17 mouse cellular contexts compared by ENCODE assay signal in the genomic region with DNA sequence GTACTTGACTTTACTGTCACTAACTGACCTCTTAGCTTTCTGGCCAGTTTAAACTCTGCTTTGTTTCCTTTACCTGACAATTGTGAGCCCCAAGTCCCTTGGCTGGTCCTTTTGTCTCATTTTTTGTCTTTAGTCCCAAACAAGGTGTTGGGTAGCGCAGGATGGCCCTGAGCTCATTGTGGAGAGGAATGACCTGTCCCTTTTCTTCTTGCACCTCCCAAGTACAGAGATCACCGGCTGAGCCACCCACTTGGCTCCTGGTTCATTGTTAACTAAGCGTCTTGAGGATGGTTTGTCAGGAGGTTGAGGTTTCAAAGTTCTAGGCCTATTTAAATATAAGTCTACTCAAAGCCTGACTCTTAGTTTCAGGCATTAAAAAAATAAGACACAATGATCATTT. TPM values are rescaled to one million over a fixed set of nuclear protein-coding genes. Genes with fewer than 3 reads are reported as not detected.
DNase-seq lines count a peak whose midpoint lies in the region; ATAC-seq lines count a peak whose summit lies in the region.
"Had no signal": no experiment of that assay in that cellular context is flagged by ENCODE, and none has a peak within 500 bp of the region (broad histone marks: within the 10 kb centered on the region; RNA-seq: fewer than 3 reads in every experiment).

No protein-coding gene starts in this region.

- H3K4me3 ChIP-seq in kidney, embryonic 16.5 days (ENCODE audit: low read length): no peak overlapping the region
- H3K4me3 ChIP-seq in forebrain, embryonic 11.5 days (ENCODE audit: low read depth, low read length): no peak overlapping the region
- no peak overlapping the region for H3K4me3 ChIP-seq in hindbrain, embryonic 14.5 days (replicated peaks; ENCODE audit: low read length)
- no peak overlapping the region for H3K4me3 ChIP-seq in midbrain, embryonic 13.5 days (replicated peaks)
- H3K4me3 ChIP-seq: intestine, embryonic 15.5 days had no signal

- no peak for ATAC-seq in kidney, embryonic 16.5 days (ENCODE audit: low FRiP score, low TSS enrichment)
- no peak for ATAC-seq in forebrain, embryonic 11.5 days (replicated peaks; ENCODE audit: low FRiP score)
- no peak for ATAC-seq in hindbrain, embryonic 14.5 days (ENCODE audit: low FRiP score)
- ATAC-seq in midbrain, embryonic 13.5 days: no peak
- ATAC-seq: activated CD4-positive, CD25-positive, alpha-beta regulatory T cell, adult 4 months had no signal

- H3K4me1 ChIP-seq in kidney, embryonic 16.5 days (ENCODE audit: insufficient read depth, low read length): peaks cover 17% of the 10 kb centered on the region
- H3K4me1 ChIP-seq in forebrain, embryonic 11.5 days (replicated peaks; ENCODE audit: control insufficient read depth, insufficient read depth, low read length): peaks cover 6% of the 10 kb centered on the region; the same call in 1 of the 2 replicates
- peaks cover 18% of the 10 kb centered on the region for H3K4me1 ChIP-seq in hindbrain, embryonic 14.5 days (replicated peaks; ENCODE audit: control insufficient read depth, insufficient read depth, low read length)
- H3K4me1 ChIP-seq in midbrain, embryonic 13.5 days (replicated peaks): peaks cover 47% of the 10 kb centered on the region

- H3K36me3 ChIP-seq in kidney, embryonic 16.5 days (ENCODE audit: insufficient read depth, low read length): no peaks in the 10 kb centered on the region
- no peaks in the 10 kb centered on the region for H3K36me3 ChIP-seq in forebrain, embryonic 11.5 days (ENCODE audit: control insufficient read depth, insufficient read depth, low read length)
- H3K36me3 ChIP-seq in hindbrain, embryonic 14.5 days (replicated peaks; ENCODE audit: control insufficient read depth, insufficient read depth): no peaks in the 10 kb centered on the region
- no peaks in the 10 kb centered on the region for H3K36me3 ChIP-seq in midbrain, embryonic 13.5 days
- H3K36me3 ChIP-seq: embryonic facial prominence, embryonic 13.5 days; intestine, embryonic 15.5 days; limb, embryonic 15.5 days had no signal

- no peaks in the 10 kb centered on the region for H3K27me3 ChIP-seq in kidney, embryonic 16.5 days (ENCODE audit: insufficient read depth, low read length)
- H3K27me3 ChIP-seq in forebrain, embryonic 11.5 days (ENCODE audit: control insufficient read depth, insufficient read depth, low read length): no peaks in the 10 kb centered on the region
- no peaks in the 10 kb centered on the region for H3K27me3 ChIP-seq in hindbrain, embryonic 14.5 days (ENCODE audit: control insufficient read depth, insufficient read depth, low read length)
- no peaks in the 10 kb centered on the region for H3K27me3 ChIP-seq in midbrain, embryonic 13.5 days
- H3K27me3 ChIP-seq: embryonic facial prominence, embryonic 13.5 days; intestine, embryonic 15.5 days; limb, embryonic 15.5 days had no signal

- no peak overlapping the region; the same call in 1 of the 2 replicates for H3K27ac ChIP-seq in kidney, embryonic 16.5 days (ENCODE audit: low read length)
- peak overlapping the region; percentile 95; the same call in 1 of the 2 replicates for H3K27ac ChIP-seq in forebrain, embryonic 11.5 days (ENCODE audit: low read depth, low read length)
- peak overlapping the region; percentile 92 for H3K27ac ChIP-seq in hindbrain, embryonic 14.5 days
- peak overlapping the region; percentile 94 for H3K27ac ChIP-seq in midbrain, embryonic 13.5 days
- H3K27ac ChIP-seq: embryonic facial prominence, embryonic 13.5 days; intestine, embryonic 15.5 days; limb, embryonic 15.5 days; macrophage had no signal

- H3K9me3 ChIP-seq in kidney, embryonic 16.5 days (ENCODE audit: low read length): no peaks in the 10 kb centered on the region
- no peaks in the 10 kb centered on the region for H3K9me3 ChIP-seq in forebrain, embryonic 11.5 days (ENCODE audit: control insufficient read depth, low read length)
- H3K9me3 ChIP-seq in hindbrain, embryonic 14.5 days (ENCODE audit: control insufficient read depth, low read length): no peaks in the 10 kb centered on the region
- H3K9me3 ChIP-seq in midbrain, embryonic 13.5 days: no peaks in the 10 kb centered on the region
- H3K9me3 ChIP-seq: embryonic facial prominence, embryonic 13.5 days; intestine, embryonic 15.5 days; limb, embryonic 15.5 days had no signal

- DNase-seq in kidney, adult 18-20 months: peak; percentile 56
- DNase-seq in forebrain, embryonic 11.5 days (ENCODE audit: low spot score): no peak
- no peak for DNase-seq in hindbrain, embryonic 14.5 days (ENCODE audit: low spot score)
- no peak for DNase-seq in gastrocnemius, postnatal 10 days
- DNase-seq in thymus, postnatal 4 days: no peak
- DNase-seq in frontal cortex, postnatal 36 days (ENCODE audit: low spot score in 2 of 2): no peak
- DNase-seq: cerebellum, postnatal 10 days; thymus, postnatal 25 days had no signal

- no peak overlapping the region for H3K9ac ChIP-seq in kidney, embryonic 16.5 days (replicated peaks; ENCODE audit: low read length)
- H3K9ac ChIP-seq in forebrain, embryonic 11.5 days (ENCODE audit: low read length): no peak overlapping the region
- H3K9ac ChIP-seq in hindbrain, embryonic 14.5 days: no peak overlapping the region
- H3K9ac ChIP-seq in midbrain, embryonic 13.5 days (replicated peaks): no peak overlapping the region
- H3K9ac ChIP-seq: intestine, embryonic 15.5 days; limb, embryonic 15.5 days had no signal

- no peak overlapping the region for H3K4me2 ChIP-seq in kidney, embryonic 16.5 days (replicated peaks; ENCODE audit: low read depth, low read length)
- no peak overlapping the region for H3K4me2 ChIP-seq in forebrain, embryonic 11.5 days (ENCODE audit: low read depth, low read length, severe bottlenecking)
- no peak overlapping the region for H3K4me2 ChIP-seq in hindbrain, embryonic 14.5 days (replicated peaks)
- no peak overlapping the region for H3K4me2 ChIP-seq in midbrain, embryonic 13.5 days (replicated peaks)

- WGBS in kidney, embryonic 16.5 days: 92% methylated on average over 3 of the region's 3 CpGs
- WGBS in forebrain, embryonic 11.5 days: 69% methylated on average over 3 of the region's 3 CpGs
- WGBS in hindbrain, embryonic 14.5 days: 63% methylated on average over 3 of the region's 3 CpGs
- 75% methylated on average over 3 of the region's 3 CpGs for WGBS in midbrain, embryonic 13.5 days

RNA-seq across cellular contexts. Expression of a gene that starts 3.4 kb away (rescaled TPM):
- 10.4 and 10.7 TPM in 2 replicates for polyA plus RNA-seq in kidney, embryonic 16.5 days (2015; fragmentation: Nextera tagmentation; extraction: Ambion mirVana)
- 0.28 TPM in 1 of 2 replicates, not detected in the other for polyA plus RNA-seq in forebrain, embryonic 11.5 days (2014; fragmentation: Nextera tagmentation; extraction: Ambion mirVana)
- polyA plus RNA-seq in hindbrain, embryonic 14.5 days (2014; fragmentation: Nextera tagmentation; extraction: Ambion mirVana): 0.13 TPM in 1 of 2 replicates, not detected in the other
- polyA plus RNA-seq in midbrain, embryonic 13.5 days (2015; fragmentation: Nextera tagmentation; extraction: Ambion mirVana): 0.17 TPM in 1 of 2 replicates, not detected in the other
- total RNA-seq in gastrocnemius, postnatal 10 days (2021): under 1 TPM; 0.20 to 0.56 TPM
- total RNA-seq: left cerebral cortex, adult 18-20 months; MEL had no signal
- polyA plus RNA-seq: activated CD4-positive, CD25-positive, alpha-beta regulatory T cell, adult 4 months; macrophage had no signal

RNA-seq across cellular contexts. Expression of a gene that starts 43.6 kb away (rescaled TPM):
- 24.7 and 25.3 TPM in 2 replicates for polyA plus RNA-seq in kidney, embryonic 16.5 days (2015; fragmentation: Nextera tagmentation; extraction: Ambion mirVana)
- 39.2 and 42.3 TPM in 2 replicates for polyA plus RNA-seq in forebrain, embryonic 11.5 days (2014; fragmentation: Nextera tagmentation; extraction: Ambion mirVana)
- 18.4 and 18.5 TPM in 2 replicates for polyA plus RNA-seq in hindbrain, embryonic 14.5 days (2014; fragmentation: Nextera tagmentation; extraction: Ambion mirVana)
- 25.3 and 29.8 TPM in 2 replicates for polyA plus RNA-seq in midbrain, embryonic 13.5 days (2015; fragmentation: Nextera tagmentation; extraction: Ambion mirVana)
- 10 to 100 TPM in 1 of 2 experiments, 1 to 10 TPM in 1; 7.4 to 10.0 TPM for total RNA-seq in gastrocnemius, postnatal 10 days (2021)

RNA-seq across cellular contexts. Expression of a gene that starts 43.7 kb away (rescaled TPM):
- 26.4 and 29.0 TPM in 2 replicates for polyA plus RNA-seq in kidney, embryonic 16.5 days (2015; fragmentation: Nextera tagmentation; extraction: Ambion mirVana)
- polyA plus RNA-seq in forebrain, embryonic 11.5 days (2014; fragmentation: Nextera tagmentation; extraction: Ambion mirVana): 56.5 and 60.9 TPM in 2 replicates
- polyA plus RNA-seq in hindbrain, embryonic 14.5 days (2014; fragmentation: Nextera tagmentation; extraction: Ambion mirVana): 29.0 and 33.4 TPM in 2 replicates
- 40.2 and 40.8 TPM in 2 replicates for polyA plus RNA-seq in midbrain, embryonic 13.5 days (2015; fragmentation: Nextera tagmentation; extraction: Ambion mirVana)
- total RNA-seq in gastrocnemius, postnatal 10 days (2021): 1 to 10 TPM; 8.1 to 9.4 TPM
